Mouse (Mus musculus): ENCODE data around the gene Hacd1.

DNA sequence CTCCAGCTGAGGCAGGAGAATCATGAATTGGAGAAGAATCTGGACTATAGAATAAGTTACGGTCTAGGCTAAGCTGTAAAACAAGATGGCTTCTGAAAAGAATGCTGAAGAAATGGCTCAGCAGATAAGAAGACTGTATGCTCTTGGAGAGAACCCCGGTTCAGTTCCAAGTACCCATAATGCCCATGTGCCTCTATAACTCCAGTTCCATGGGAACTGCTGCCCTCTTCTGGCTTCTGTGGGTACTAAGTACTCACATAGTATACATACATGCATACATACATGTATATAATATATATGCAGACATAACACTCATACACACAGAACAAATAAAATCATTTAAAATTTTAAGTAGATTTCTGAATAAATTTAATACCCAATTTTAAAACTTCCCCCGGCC is 249.8 kb downstream of the Hacd1 start:
- TF ChIP-seq CTCF (IDR thresholded peaks at IDR 0.05; ENCODE audit: borderline replicate concordance, insufficient read depth, low read depth, low read length), result no peak
- no peak for TF ChIP-seq POLR2A (IDR thresholded peaks at IDR 0.05; ENCODE audit: borderline replicate concordance, insufficient read depth, low read length)

Data from cerebellum, adult 2 months (tissue).